Mouse (Mus musculus) bone marrow macrophage, adult 2 months (primary cell): ENCODE measurements around the gene Ybx2.

Experiments used
- CTCF ChIP-seq: IDR thresholded peaks from 2 replicates; pipeline ENCODE4 v1.5.1; 2012; ENCODE audit warnings: low read depth, mild to moderate bottlenecking, low read length, moderate library complexity
- POLR2A ChIP-seq: IDR thresholded peaks from 2 replicates; pipeline ENCODE4 v1.6.1; 2012; ENCODE audit warnings: mild to moderate bottlenecking, low read depth, low read length, borderline replicate concordance

- TF ChIP-seq CTCF (no peak), POLR2A (no peak)
These were observed 45.7 kb downstream of the Ybx2 start, which contains the start of gene Ctdnep1 for GRCm38 (mm10) chr11:69981141-69981762.
